Mouse (Mus musculus) kidney, adult 2 months (tissue): ENCODE measurements around the gene Exoc6b. TPM values are rescaled to one million over a fixed set of nuclear protein-coding genes. Genes with fewer than 3 reads are reported as not detected.

Source experiments
- DNase-seq: peaks from one replicate; pipeline ENCODE4 v3.0.0; 2021
- H3K27ac ChIP-seq: fragments of 200-500 bp; 2 replicates; pipeline ENCODE4 v1.5.1; 2012; ENCODE audit warnings: low read depth, low read length, control low read depth, inconsistent platforms; ENCODE audit not compliant: insufficient read depth
- H3K27me3 ChIP-seq: fragments of 200-500 bp; replicated peaks from 2 replicates; pipeline ENCODE4 v1.6.1; 2012; ENCODE audit warnings: mild to moderate bottlenecking, moderate library complexity, low read length, inconsistent platforms; ENCODE audit not compliant: control insufficient read depth, insufficient read depth
- H3K36me3 ChIP-seq: fragments of 200-500 bp; 2 replicates; pipeline ENCODE4 v1.6.1; 2012; ENCODE audit warnings: mild to moderate bottlenecking, moderate library complexity, low read length, inconsistent platforms; ENCODE audit not compliant: control insufficient read depth, insufficient read depth
- H3K4me1 ChIP-seq: fragments of 200-500 bp; 2 replicates; pipeline ENCODE4 v1.6.1; 2011; ENCODE audit warnings: low read length; ENCODE audit not compliant: control insufficient read depth, insufficient read depth
- H3K4me3 ChIP-seq: fragments of 200-500 bp; 2 replicates; pipeline ENCODE4 v1.5.1; 2011; ENCODE audit warnings: mild to moderate bottlenecking, low read depth, low read length, control low read depth; ENCODE audit not compliant: insufficient read depth
- CTCF ChIP-seq: fragments of 200-500 bp; conservative IDR thresholded peaks from 2 replicates; pipeline ENCODE4 v1.5.1; 2011; ENCODE audit warnings: low read depth, mild to moderate bottlenecking, control low read depth, low read length, moderate library complexity, mixed read lengths; ENCODE audit not compliant: insufficient read depth, insufficient read length
- POLR2A ChIP-seq: fragments of 200-500 bp; IDR thresholded peaks from one replicate; pipeline ENCODE4 v1.6.1; 2011; ENCODE audit warnings: low read depth, low read length, control low read depth
- WGBS: fragments of 180-500 bp; shearing (Covaris S2); methylation state at CpG from one replicate; pipeline ENCODE4 v1.1.7; 2018; 5-methylcytosine and 5-hydroxymethylcytosine counted together
- polyA plus RNA-seq: library from polyadenylated mRNA; depleted of rRNA; stranded (reverse); fragments of >200 nt; gene quantifications from 2 replicates; pipeline ENCODE4 v1.2.3, GENCODE M21; 2012

Exoc6b gene
- polyA plus RNA-seq, 1 experiment, result 8.4 TPM

DNA sequence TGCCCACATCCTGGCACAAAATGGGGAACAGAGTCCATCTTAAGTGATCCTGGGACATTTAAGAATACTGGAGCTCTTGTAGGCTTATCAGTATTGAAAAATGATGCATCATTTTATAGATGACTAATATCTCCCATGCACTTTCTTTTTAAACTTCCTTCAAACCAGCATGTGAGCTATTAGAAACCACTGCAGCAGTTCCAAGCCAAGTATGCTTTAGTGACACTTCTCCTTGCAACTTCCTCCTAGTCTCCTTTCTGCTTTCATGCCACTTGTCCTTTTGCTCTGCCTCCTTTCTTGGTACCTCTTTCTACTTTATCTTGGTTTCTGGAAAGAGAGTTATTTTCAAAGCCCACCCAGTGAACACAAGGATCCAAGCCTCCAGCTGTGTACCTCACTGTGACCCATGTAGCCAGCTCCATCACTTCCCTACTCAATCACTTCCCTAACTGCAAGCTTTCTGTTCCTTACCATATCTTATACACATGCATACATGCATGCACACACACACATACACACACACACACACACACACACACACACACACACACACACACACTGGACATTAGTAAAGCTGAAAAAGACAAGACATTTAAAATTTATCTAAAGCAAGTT, 316.4 kb downstream of the Exoc6b start:
- DNase-seq, result no peak
- TF ChIP-seq POLR2A, result no peak
- TF ChIP-seq CTCF, result no peak
- H3K27me3 ChIP-seq, result no peaks in the 10 kb centered on the region
- no peak overlapping the region for H3K27ac ChIP-seq
- no peak overlapping the region for H3K4me3 ChIP-seq
- H3K36me3 ChIP-seq, result no peaks in the 10 kb centered on the region
- H3K4me1 ChIP-seq, result no peaks in the 10 kb centered on the region

DNA sequence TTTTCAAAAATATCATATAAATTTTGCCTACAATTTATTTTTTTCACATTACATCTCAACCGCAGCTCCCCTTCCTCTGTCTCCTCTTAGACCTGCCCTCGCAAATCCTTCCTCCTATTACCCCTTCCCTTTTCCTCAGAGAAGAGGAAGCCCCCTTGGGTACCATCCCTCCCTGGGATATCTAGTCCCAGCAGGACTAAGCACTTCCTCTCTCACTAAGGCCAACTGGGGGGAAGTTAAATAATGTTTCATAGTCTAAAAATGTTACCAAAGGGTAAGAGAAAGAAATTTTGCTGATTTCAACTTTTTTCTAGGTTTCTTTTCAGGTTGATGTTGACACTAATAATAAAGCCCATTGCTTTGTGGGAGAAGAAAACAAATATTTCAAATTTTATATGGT, 317.9 kb downstream of the Exoc6b start:
- no peaks in the 10 kb centered on the region for H3K36me3 ChIP-seq
- no peak overlapping the region for H3K27ac ChIP-seq
- 80% methylated on average over 2 of the region's 2 CpGs for WGBS
- no peaks in the 10 kb centered on the region for H3K27me3 ChIP-seq
- no peak for DNase-seq
- no peaks in the 10 kb centered on the region for H3K4me1 ChIP-seq
- no peak overlapping the region for H3K4me3 ChIP-seq
- TF ChIP-seq POLR2A (no peak), CTCF (no peak)

DNA sequence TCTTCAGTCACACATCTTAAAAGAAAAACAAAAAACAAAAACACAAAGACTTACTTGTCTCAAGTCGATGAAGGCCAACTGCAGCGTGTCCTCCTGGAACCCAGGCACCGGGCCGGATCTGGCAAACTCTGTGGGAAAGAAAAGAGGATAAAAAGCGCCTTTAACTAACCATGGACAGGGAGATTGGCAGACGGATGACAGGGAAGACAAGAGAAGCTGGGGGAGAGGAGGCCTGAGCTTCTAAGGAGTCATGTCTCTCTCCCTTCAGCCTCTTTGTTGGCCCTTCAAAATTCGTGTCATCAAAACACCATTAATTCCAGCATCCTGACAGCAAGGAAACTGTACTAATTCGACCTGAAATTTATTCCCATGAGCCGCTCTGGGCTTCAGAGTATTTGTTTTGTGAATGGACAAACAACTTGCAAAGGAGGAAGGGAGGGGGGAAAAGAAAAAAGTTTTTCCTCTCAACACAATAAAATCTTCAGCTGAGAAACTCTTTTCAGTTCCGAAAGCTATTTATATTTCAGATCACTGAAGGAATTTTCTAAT, 322.4 kb downstream of the Exoc6b start:
- H3K4me3 ChIP-seq, result no peak overlapping the region
- H3K27me3 ChIP-seq, result no peaks in the 10 kb centered on the region
- no peak overlapping the region for H3K27ac ChIP-seq
- TF ChIP-seq CTCF, result no peak
- no peak for TF ChIP-seq POLR2A
- no peak for DNase-seq
- WGBS, result 61% methylated on average over 10 of the region's 10 CpGs
- no peaks in the 10 kb centered on the region for H3K4me1 ChIP-seq
- no peaks in the 10 kb centered on the region for H3K36me3 ChIP-seq

DNA sequence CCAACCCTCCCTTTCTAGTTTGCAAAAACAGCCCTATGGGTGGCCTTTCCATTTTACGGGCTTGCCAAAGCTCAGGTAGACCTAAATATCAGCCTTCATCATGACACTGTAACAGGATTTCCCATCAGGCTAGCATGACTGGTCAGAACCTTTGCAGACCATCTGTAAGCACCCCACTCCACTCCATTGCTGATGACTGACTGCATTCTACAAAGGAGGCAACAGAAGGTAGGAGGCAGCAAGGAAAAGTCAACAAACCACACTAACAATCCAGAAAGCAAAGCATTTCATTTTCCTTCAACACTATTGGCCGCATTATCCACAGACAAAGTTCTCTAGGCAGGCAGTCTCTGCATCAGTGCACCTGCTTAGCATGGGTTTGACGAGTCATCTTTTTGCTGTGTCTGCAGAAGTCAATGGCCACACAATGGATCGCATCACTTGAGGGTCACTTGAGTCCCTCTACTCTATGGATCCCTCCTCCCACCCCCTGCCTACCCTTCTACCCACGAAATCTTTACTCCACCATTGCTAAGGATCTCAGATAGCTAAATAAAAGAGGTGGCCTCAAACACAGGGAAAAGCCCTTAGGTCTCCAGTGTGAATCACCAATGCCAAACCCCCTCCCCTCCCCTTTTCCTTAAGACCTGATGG, 323.0 kb downstream of the Exoc6b start:
- H3K36me3 ChIP-seq, result no peaks in the 10 kb centered on the region
- TF ChIP-seq POLR2A, result no peak
- no peak for TF ChIP-seq CTCF
- no peaks in the 10 kb centered on the region for H3K27me3 ChIP-seq
- H3K4me3 ChIP-seq, result no peak overlapping the region
- no peak overlapping the region for H3K27ac ChIP-seq
- DNase-seq, result no peak
- 86% methylated on average over 5 of the region's 5 CpGs for WGBS
- H3K4me1 ChIP-seq, result no peaks in the 10 kb centered on the region

DNA sequence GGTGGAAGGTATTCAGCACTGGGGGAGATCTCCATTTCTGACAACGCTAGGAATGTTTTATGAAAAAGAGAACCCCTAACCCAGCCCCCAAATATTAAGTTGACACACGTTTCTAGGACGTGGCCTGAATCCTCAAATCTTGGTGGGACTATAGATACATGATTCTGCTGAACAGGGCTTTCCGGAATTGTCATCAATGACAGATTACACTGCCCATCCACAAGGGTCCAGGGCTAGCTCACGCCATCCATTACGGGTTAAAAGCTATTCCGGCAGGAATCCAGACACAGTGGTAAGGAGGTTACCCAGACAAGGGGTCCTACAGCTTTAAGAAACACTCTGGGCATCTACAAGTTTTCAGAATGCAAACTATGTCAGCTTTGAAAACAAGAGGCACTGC, 323.7 kb downstream of the Exoc6b start:
- Histone ChIP-seq H3K27me3 (no peaks in the 10 kb centered on the region), H3K36me3 (no peaks in the 10 kb centered on the region), H3K27ac (no peak overlapping the region), H3K4me3 (no peak overlapping the region), H3K4me1 (no peaks in the 10 kb centered on the region)
- TF ChIP-seq POLR2A, result no peak
- TF ChIP-seq CTCF, result no peak
- whole genome bisulfite sequencing, result 94% methylated on average over 7 of the region's 7 CpGs
- no peak for DNase-seq

DNA sequence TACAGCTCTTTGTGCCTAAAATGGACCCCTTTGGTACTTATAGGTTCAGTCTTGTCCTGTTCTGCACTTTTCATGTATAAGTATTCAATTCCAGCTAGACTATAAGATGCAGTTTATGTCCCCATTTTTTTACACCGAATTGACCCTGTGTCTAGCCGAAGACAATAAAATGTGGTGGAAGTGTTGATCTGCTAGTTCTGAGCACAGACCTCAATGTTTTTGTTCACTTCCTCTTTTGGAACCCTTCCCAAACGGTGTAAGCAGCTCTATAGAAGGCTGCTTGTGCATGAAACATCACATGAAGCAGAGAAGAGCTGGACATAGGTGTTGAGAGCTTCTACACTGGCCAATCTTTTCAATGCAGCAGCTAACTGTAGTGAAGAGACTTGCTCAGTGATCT, 327.1 kb downstream of the Exoc6b start:
- no peaks in the 10 kb centered on the region for H3K36me3 ChIP-seq
- H3K4me1 ChIP-seq, result no peaks in the 10 kb centered on the region
- no peak overlapping the region for H3K27ac ChIP-seq
- no peak for DNase-seq
- WGBS, result 57% methylated on average over 3 of the region's 3 CpGs
- no peak overlapping the region for H3K4me3 ChIP-seq
- H3K27me3 ChIP-seq, result no peaks in the 10 kb centered on the region
- no peak for TF ChIP-seq CTCF
- no peak for TF ChIP-seq POLR2A

DNA sequence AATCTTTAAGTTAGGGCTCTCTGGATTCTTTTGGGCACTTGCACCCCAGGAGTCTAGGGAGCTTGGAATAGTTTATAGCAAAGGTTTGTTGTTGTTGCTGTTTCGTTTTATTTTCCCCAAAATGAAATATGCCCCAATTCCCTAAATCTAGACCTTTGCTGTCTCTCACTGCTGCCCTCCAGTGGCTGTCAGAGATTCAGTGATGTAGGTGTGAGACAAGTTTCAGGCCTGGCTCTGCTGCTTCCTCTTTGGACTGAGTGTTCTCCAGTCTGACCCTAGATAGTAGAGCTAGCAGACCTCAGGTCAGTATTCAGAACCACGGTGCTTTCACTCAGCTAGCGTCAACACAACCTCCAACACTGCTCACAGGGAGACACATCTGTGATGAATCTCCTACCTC, 332.4 kb downstream of the Exoc6b start:
- 65% methylated on average over 3 of the region's 3 CpGs for WGBS
- no peak overlapping the region for H3K27ac ChIP-seq
- no peak overlapping the region for H3K4me3 ChIP-seq
- DNase-seq, result peak; percentile 45
- H3K27me3 ChIP-seq, result no peaks in the 10 kb centered on the region
- H3K36me3 ChIP-seq, result no peaks in the 10 kb centered on the region
- H3K4me1 ChIP-seq, result no peaks in the 10 kb centered on the region
- TF ChIP-seq CTCF (peak; percentile 63), POLR2A (no peak)
